Mouse (Mus musculus): ENCODE measurements around the gene Oxsr1. TPM values are rescaled to one million over a fixed set of nuclear protein-coding genes. Genes with fewer than 3 reads are reported as not detected.
"Not testable (repeated sequence)": the region's sequence is repeated elsewhere in the genome, so short reads cannot be mapped to it uniquely, and the experiment has no call there.

Gene Oxsr1
- total RNA-seq, 2 experiments from 2014 or later: 34.6 to 35.2 TPM

DNA sequence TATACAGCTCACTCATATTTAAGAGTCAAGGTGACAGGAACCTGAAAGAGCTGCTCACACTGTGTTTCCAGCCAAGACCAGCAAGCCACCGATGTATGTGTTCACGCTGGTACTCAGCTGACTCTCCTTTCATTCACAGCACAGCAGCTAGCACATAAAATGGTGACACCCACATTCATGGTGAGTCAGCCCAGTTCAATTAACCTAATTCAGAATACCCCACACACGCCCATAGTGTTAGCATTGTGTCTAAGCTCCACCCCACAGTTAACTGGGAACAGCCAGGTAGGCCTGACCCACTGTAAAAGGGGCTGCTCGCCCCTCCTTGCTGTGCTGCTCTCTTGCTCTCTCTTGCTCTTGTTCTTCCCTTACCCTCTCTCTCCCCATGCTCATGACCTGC is 50.7 kb downstream of the Oxsr1 start:
- DNase-seq: no peak

DNA sequence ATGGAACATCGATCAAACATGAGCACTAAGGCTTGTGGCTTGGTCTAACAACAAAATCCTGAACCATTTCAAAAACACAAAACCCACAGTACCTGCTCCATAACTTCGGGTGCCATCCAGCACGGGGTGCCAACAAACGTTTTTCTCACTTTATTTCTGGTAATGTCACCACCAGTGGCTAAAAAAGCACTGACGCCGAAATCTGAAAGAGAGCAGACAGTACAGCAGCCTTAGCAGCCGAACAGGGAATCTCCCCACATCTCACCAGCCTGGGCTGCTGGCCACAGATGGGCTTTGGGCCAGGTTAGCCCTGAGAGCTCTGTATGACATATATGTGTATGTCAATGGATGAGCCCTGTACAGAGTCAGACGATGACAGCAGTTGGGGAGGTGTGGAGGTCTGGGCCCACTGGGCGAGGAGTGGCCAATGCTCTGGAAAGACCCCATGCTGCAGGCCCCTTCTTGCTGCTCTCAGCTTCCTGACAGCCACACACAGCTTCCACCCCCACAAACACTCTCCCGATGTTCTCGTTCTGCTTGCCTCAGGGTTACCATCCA is 53.6 kb downstream of the Oxsr1 start:
- no peak for DNase-seq

DNA sequence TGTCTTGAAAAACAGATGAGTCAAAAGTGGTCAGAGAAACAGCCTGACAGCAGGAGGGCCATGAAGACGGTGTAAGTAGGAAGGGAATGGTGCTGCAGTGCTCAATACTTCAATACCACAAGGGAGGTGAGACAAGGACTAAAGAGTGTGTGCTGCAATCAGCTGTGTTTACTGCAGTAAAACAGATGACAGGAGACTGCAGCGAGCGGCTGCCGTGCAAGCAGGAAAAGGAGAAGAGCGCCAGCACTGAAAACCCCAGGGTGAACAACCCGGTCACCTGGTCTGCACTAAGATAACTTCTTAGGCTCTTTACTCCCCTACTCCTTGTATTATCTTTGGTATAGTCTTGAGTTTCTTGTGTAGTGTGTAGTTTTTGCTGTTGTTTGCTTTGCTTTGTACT is 54.1 kb downstream of the Oxsr1 start:
- DNase-seq: no peak

DNA sequence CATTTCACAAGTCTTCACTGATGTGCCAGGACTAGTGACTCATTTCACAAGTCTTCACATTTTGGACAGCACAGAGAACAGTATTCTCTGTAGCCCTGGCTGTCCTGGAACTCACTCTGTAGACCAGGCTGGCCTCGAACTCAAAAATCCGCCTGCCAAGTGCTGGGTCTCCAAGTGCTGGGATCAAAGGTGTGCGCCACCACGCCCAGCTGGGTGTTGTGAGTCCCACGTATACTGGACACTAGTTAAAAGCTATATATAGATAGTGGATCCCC is 56.2 kb downstream of the Oxsr1 start:
- not testable (repeated sequence) for DNase-seq

DNA sequence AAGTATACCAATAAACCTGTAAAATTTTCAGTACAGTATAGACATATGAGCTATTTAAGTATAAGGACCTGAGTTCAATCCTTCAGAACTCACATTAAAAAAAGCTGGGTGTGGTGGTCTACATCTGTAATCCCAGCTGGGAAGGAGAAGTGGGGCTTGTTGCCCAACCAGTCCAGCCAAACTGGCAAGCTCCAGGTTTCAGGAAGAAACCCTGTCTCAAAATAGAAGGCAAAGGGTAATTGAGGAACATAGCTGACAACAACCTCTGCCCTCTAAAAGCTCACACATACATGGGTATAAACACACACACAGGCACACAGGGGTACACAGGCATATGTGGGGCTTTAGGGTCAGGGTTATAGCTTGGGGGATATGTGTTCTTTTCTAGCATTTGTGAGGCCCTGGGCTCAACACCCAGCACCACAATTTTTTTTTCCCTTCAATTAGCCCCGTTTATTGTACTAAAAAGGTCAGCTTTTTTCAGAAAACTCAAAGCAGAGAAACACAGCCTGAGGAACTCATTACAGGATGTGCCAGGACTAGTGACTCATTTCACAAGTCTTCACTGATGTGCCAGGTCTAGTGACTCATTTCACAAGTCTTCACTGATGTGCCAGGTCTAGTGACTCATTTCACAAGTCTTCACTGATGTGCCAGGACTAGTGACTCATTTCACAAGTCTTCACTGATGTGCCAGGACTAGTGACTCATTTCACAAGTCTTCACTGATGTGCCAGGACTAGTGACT is 56.7 kb downstream of the Oxsr1 start:
- not testable (repeated sequence) for DNase-seq

DNA sequence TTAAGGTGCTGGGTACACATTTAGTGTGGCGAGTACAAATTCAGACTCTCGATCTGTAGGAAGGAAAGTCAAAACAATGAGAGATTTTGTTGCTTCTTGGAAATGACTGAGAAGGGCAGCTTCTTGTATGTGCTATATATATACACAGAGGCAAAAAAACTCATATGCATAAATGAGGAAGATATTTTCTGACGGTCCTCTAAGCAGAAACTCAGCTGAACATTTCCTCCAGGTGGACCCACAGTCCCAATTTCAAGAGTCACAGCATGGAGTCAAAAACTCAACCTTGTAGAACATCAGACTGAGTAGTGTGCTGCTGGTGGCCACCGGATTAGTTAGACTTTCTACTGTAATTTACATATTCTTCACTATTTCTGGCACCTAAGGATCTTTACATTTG is 59.2 kb downstream of the Oxsr1 start:
- no peak for DNase-seq

DNA sequence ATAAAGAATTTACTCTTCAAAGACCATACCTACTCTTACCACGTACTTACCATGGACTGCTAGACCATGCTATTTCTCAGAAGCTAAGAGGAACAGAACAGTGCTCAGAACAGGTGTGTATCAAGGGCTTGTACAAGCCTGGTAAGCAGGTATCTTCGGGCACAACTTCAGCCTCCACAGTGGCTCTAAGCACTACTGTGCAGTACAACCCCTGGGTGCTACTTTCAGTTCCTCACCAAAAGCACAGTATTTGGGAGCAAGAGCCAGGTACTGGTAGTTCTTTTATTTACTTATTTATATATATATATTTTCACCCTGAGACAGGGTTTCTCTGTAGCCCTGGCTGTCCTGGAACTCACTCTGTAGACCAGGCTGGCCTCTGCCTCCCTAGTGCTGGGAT is 61.4 kb downstream of the Oxsr1 start:
- no peak for DNase-seq

DNA sequence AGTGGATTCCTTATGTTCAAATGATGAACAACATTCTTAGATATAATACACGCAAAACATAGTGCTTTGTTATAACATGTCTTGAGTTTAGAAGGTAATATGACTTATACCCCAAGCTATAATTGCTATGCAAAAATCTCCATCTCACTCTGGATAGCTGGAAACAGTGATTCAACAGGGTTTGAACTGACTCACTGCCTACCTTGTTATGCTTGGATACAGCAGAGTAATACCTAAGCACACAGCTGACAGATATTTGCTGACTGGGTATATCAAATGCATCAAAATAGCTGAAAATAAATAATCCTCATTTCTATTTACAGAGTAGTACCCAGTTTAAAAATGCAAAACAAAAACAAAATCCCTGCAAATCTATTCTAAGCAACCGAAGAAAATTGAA is 63.4 kb downstream of the Oxsr1 start:
- no peak for DNase-seq

DNA sequence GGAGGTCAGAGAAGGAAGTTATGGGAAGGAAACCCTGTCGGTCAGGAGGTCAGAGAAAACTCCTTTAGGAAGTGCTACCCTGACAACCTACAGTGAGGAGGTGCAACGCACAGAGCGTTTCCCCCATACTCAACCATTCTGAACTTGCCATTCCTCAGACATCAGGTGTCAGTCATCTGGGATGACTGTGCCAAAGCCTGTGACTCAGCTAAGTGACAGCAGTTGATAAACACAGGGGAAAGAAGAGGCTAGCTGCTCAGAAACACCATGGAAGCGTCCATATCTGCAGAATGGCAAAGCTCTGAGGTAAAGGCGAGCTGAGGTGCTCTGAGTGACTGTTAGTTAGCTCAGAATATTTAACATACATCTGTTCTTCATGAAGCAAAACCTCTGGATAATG is 64.1 kb downstream of the Oxsr1 start:
- no peak for DNase-seq

DNA sequence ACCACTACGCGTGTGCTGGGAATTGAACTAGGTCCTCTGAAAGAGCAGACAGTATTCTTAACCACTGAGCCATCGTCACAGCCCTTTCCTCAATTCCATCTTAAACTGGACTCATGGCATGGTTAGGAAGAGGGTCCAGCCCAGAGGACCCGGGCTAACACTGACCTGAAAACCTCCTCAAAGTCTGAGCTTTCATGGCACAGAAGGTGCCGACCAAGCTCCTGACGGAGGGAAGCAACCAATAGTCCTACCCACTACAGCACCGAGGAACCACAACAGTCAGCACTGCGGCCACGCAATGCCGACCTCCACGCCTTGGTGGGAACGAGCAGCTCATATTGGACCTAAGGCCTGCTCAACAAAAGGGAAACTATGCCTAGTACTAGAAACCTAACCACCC is 66.1 kb downstream of the Oxsr1 start:
- DNase-seq: no peak

DNA sequence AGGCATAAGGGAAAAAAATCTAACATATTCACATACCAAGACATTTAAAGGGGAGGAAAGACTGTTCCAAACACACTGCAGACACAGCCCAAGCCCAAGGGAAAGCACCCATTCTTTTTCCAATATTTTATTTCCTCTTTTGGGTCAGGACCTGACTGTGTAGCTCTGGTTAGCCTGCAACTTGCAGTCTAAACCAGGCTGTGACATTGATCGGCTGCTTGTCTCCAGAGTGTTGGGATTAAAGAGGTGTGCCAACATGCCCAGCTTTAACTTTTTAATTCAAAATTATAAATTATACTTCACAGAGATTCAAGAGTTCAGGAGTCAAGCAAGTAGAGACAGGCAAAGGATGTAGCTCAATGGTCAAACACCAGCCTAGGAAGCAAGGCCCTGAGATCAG is 67.1 kb downstream of the Oxsr1 start:
- DNase-seq: no peak

DNA sequence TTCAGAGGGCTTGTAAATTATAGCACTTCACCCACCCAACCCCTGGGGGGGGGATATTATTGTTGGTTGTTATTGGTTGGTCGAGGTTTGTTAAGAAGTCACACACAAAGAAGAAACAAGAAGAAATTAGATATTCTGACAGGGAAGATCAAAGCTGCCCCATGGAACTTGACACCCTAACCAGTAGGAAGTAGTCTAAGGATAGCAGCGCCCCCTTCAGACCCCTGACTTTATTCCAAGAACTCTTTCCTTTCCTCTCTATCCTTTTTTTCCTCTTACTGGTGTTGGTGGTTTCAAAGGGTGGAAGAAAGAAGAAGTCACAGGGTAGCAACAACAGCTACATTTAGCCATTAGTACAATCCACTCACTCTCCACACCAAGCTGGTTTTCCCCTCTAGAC is 68.0 kb downstream of the Oxsr1 start:
- no peak for DNase-seq

DNA sequence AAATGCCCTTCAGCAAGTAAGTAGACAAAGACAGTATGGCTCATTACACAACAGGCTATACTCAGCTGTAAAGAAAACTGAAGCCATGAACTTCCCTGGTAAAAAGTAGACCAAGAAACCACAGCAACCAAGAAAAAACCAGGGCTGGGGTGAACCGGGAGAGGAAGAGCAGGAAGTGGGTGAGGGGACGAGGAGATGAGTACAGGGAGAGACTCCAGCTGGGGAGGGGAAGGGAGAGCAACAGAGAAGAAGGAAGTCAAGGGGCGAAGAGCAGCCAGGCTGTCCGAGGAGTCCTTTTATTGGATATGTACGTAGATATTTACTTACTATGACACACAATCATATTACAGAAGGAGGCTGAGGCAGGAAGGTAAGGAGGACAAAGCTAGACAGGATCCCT is 74.2 kb downstream of the Oxsr1 start:
- DNase-seq: no peak

DNA sequence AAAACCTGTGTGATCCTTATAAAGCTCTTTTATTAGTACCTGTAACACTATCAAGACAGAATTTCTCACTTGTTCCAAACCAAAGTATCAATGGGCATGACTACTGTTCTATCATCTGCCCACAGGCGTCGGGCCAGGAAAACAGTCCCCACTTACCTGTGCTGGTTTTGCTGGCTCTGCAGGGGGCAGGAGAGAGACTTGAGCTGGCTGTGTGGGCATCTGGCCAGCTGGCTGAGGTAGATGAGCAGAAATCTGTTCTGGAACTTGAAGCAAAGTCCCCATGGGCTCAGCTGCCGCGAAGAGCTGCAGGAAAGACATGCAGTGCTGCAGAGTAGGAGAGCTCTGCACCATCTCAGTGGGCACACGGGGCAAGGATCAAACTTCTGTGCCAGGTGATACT is 75.4 kb downstream of the Oxsr1 start:
- peak; percentile 54 for DNase-seq

DNA sequence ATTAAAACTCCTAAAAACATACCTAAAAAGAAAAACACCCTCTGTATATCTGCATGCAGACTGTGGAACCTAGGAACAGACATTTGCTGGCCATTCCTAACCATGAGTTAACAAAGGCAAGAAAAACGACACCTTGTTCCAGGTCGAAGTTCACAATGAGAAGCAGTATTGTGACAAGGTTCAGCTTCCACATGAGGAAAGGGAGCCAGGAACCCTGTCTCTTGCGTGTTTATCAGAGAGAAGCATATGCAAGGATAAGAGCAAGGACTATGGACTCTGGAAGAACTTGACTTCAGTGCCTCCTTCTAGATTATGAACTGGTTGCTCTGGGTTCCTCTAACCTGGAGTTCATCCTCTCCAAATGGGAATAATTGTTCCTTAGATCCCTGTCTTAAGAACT is 78.2 kb downstream of the Oxsr1 start:
- no peak for DNase-seq

DNA sequence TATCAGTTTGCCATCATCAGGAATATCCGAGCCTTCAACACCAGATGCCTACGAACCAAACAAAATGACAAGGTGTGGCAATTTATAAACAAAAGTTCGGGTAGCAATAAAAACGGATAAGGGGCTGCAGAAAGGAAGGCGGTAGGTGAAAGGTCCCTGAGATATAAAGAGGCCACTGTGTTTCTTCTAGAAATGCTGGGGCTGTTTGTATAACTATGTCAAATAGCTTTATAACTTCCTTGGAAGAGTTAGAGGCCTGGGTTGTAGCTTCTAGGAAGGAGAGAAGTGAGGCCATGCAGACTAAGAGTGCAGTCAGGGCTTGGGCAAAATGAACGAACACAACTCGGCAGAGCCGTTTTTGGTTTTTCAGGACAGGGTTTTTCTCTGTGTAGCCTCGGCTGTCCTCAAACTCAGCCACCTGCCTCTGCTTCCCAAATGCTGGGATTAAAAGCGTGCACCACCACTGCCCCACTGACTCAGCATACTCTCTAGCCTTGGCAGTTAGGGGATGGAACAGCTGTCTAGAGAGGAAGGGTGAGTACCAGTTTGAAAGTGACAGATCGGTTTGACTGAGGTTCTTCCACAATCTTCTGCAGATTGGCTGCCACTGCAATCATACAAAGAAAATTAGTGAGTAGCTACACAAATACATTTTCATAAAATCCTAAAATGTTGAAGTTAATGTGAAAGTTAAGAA is 80.9 kb downstream of the Oxsr1 start:
- DNase-seq: no peak

DNA sequence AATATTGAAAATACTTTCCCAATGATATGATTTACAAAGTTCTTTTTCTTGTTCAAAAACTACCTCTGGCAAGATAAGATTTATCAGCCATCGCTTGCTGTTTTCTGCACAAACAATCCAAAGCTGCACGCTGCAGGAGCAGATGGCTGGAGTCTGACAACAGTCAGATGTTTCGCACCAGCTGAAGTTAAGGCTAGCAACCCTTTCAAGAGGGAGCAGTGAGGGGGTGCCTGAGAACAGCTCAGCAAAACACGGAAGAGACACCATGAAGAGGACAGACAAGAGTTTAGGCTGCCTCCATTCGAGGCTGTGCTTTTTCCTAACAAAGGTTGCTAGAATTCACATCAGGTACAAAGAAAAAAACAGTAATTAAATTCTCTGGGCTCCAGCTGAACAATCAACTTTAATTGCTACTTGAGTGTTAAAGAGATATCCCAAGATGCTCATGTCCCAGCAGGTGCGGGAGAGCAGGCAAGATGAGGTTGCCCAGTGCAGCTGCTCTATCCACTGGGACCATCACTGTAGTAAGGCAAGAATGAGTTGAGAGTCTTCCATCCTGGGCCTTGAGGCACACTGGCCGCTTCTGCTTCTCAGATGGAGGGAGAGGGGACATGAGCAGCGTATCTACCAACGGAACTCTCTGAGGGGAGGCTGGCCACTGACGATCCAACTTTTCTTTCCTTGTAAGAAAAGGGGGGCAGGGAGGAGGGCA is 81.8 kb downstream of the Oxsr1 start:
- no peak for DNase-seq

DNA sequence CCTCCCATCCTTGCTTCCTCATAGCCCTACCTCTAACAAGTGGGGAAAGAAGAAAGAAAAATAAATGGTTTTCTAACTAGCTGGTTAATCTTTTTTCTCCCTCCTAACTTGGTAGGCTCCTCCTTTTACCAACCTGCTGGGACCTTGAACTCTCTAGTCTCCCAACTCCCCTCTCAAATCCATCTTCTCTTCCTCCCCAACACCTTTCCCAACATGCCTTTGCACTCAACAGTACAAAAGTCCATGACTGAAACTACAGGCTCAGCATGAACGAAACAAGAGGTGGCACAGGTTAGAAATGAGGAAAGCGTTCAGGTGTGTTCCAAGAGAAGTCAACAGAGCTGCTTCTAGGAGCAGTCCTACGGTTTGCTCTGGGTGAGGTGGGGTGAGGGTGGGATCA is 83.0 kb downstream of the Oxsr1 start:
- no peak for DNase-seq

DNA sequence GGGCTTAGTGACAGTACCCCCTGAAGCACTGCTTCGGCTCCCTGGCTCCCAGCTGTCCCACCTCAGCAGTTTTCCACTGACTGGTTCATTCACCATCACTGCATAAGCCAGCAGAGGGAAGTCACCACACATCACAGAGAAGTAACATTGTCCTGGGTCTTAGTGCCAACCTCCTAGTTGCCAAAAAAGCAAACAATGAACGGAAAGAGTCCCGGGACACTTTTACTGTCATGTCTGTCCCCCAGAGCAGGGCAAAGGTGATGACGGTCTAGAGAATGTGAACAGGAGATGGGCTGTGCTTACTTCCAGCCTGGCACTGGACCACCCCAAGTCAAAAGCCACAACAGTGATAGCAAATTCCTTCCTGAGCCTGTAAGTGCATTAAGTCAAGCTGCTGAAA is 83.4 kb downstream of the Oxsr1 start:
- DNase-seq: no peak

DNA sequence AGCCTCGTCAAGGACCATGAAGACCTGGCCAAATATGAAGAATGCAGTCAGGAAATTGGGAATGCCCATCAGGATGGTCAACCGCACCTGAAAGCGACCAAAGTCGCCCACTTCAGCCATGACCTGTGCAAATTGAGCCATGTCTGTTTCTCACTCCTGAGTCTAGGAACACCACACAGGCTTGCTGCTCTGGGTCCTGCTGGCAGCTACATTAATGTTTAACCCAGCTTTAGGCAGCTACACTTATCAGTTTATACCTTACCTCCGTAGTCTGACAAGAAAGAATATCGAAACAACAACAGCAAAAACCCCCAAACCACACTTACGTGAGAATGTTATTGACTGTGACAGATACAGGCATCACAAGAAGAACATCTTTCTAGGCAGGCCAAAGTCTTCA is 90.7 kb downstream of the Oxsr1 start:
- DNase-seq: no peak

DNA sequence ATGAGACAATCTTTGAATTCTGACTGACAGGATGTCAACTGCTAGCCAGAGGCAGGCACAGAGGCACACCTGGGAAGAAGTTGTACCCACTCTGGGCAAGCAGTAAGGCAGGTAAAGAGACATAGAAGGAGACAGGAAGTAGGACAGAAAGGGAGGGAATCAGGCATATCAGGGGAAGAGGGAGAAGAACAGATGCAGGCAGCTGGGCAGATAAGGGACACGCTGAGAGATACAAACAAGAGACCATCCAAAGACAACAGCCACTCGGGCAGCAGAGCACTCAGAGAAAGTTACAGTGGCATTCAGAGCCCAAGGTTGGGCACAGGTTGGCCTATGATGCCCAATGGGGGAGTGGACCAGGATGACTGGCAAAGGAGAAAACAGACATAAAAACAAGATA is 91.4 kb downstream of the Oxsr1 start:
- DNase-seq: no peak

DNA sequence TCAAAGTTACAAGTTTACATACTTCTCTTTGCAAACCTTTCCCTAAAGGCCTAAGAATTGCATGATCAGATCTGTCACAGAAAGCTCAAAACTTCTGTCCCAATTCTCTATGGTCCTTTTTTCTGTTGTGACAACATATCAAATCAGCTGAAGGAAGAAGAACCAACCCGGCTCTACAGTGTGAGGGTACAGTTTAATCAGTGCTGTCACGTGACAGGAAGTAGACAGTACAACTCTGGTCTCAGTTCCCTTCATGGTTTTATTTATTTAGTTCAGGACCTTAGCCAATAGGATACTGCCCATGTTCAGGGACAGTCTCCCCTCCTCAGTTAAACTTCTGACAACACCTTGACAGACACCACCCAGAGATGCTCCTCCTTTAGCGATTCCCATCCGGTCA is 102.0 kb downstream of the Oxsr1 start:
- DNase-seq: no peak

DNA sequence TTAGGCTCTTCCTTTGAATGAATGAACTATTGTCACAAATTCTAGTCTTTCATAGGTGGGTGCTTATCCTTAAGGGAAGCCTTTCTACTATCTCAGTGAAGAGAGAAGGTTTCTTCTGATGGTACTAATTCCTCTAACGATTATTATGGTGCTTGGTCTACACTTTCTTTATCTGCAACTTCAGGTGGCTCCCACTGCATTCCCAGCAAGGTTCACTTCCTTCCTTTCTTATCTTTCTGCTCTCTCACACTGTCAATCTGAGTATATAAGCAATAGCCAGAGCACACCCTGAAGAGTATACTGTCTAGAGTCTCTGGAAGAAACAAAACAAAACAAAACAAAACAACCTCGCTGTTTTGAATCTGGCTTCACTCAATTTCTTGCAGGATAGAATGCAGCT is 102.6 kb downstream of the Oxsr1 start:
- no peak for DNase-seq

DNA sequence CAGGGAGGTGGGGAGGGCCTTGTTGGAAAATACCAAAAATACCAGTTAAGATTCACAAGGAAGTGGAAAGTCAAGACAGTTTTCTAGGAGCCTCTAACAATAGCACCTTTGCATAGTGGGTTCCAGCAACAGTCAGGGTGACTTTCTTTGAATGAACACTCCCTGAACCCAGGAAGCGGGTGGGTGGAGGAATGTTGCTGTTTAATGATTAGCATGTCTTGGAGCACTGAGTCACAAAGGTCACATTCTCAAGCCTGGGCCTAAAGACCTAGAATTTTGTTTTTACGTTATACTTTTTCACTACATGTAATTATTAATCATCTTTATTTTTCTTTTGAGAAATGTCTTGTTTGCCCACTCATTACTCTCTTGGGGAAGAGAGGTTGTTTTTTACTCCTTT is 106.9 kb downstream of the Oxsr1 start:
- DNase-seq: not testable (repeated sequence)

Measured in adrenal gland, postnatal 10 days (tissue).